Mouse (Mus musculus) forebrain, embryonic 11.5 days (tissue): ENCODE results near the gene Slc25a28. TPM values are rescaled to one million over a fixed set of nuclear protein-coding genes. Genes with fewer than 3 reads are reported as not detected.

Experiments used
- ATAC-seq: fragments of 200-750 bp; cut with Nextera tagmentation; replicated peaks from 2 replicates; pipeline ENCODE4 v1.8.0; 2017; ENCODE audit warnings: moderate TSS enrichment; ENCODE audit not compliant: low FRiP score
- DNase-seq: peaks from one replicate; pipeline ENCODE4 v3.0.0-alpha.2; 2017; ENCODE audit warnings: low spot score
- H3K27ac ChIP-seq: fragments of 300-500 bp; sonication (generic); 2 replicates; pipeline ENCODE4 v1.5.1; 2014; ENCODE audit warnings: low read depth, low read length
- H3K27me3 ChIP-seq: fragments of 300-500 bp; sonication (generic); 2 replicates; pipeline ENCODE4 v1.6.1; 2014; ENCODE audit warnings: mild to moderate bottlenecking, low read length, mixed read lengths; ENCODE audit not compliant: control insufficient read depth, insufficient read depth
- H3K36me3 ChIP-seq: fragments of 300-500 bp; sonication (generic); 2 replicates; pipeline ENCODE4 v1.6.1; 2014; ENCODE audit warnings: mild to moderate bottlenecking, low read length, moderate library complexity, mixed read lengths; ENCODE audit not compliant: control insufficient read depth, insufficient read depth
- H3K4me1 ChIP-seq: fragments of 300-500 bp; sonication (generic); replicated peaks from 2 replicates; pipeline ENCODE4 v1.6.1; 2014; ENCODE audit warnings: low read length, mixed read lengths; ENCODE audit not compliant: control insufficient read depth, insufficient read depth
- H3K4me2 ChIP-seq: fragments of 300-500 bp; sonication (generic); 2 replicates; pipeline ENCODE4 v1.6.1; 2014; ENCODE audit warnings: low read depth, mild to moderate bottlenecking, low read length, moderate library complexity, mixed read lengths; ENCODE audit not compliant: severe bottlenecking
- H3K4me3 ChIP-seq: fragments of 300-500 bp; sonication (generic); 2 replicates; pipeline ENCODE4 v1.5.1; 2014; ENCODE audit warnings: low read depth, low read length
- H3K9ac ChIP-seq: fragments of 300-500 bp; sonication (generic); 2 replicates; pipeline ENCODE4 v1.6.1; 2014; ENCODE audit warnings: low read length
- H3K9me3 ChIP-seq: fragments of 300-500 bp; sonication (generic); 2 replicates; pipeline ENCODE4 v1.6.1; 2016; ENCODE audit warnings: low read length, mixed read lengths; ENCODE audit not compliant: control insufficient read depth
- WGBS: fragments of 180-500 bp; shearing (Covaris S2); extraction: QIAGEN DNeasy Blood & Tissue Kit; methylation state at CpG from one replicate; pipeline ENCODE4 v1.1.7; 2014; 5-methylcytosine and 5-hydroxymethylcytosine counted together
- polyA plus RNA-seq: library from polyadenylated mRNA; unstranded; fragments of >200 nt; fragmentation: Nextera tagmentation; extraction: Ambion mirVana; gene quantifications from 2 replicates; pipeline ENCODE4 v1.2.1, GENCODE M21; 2014

Slc25a28 gene
- polyA plus RNA-seq, 1 experiment from 2014 or later: 12.6 TPM

- ATAC-seq: no peak
- Histone ChIP-seq H3K27me3 (no peaks in the 10 kb centered on the region), H3K4me2 (no peak overlapping the region), H3K36me3 (no peaks in the 10 kb centered on the region), H3K27ac (no peak overlapping the region), H3K9ac (no peak overlapping the region), H3K4me1 (0 out of 2 replicates have a peak, but pooled peaks cover 2% of the 10 kb centered on the region), H3K4me3 (no peak overlapping the region), H3K9me3 (no peaks in the 10 kb centered on the region)
- no peak for DNase-seq
- 88% methylated on average over 6 of the region's 6 CpGs for WGBS
Observed at GRCm38 (mm10) chr19:43659632-43660031, 15.0 kb downstream of the Slc25a28 start.

GRCm38 (mm10) chr19:43655735-43656492 is 18.8 kb downstream of the Slc25a28 start:
- Histone ChIP-seq H3K9me3 (no peaks in the 10 kb centered on the region), H3K4me3 (no peak overlapping the region), H3K36me3 (no peaks in the 10 kb centered on the region), H3K4me1 (no peaks in the 10 kb centered on the region), H3K27me3 (no peaks in the 10 kb centered on the region), H3K27ac (no peak overlapping the region), H3K9ac (no peak overlapping the region), H3K4me2 (no peak overlapping the region)
- WGBS: 36% methylated on average over 11 of the region's 11 CpGs
- DNase-seq: peak; percentile 87
- no peak for ATAC-seq

GRCm38 (mm10) chr19:43651241-43651785 is 23.4 kb downstream of the Slc25a28 start:
- Histone ChIP-seq H3K9me3 (no peaks in the 10 kb centered on the region), H3K4me2 (no peak overlapping the region), H3K27ac (no peak overlapping the region), H3K4me3 (no peak overlapping the region), H3K4me1 (no peaks in the 10 kb centered on the region), H3K27me3 (no peaks in the 10 kb centered on the region), H3K36me3 (no peaks in the 10 kb centered on the region), H3K9ac (no peak overlapping the region)
- whole genome bisulfite sequencing: 69% methylated on average over 8 of the region's 8 CpGs
- DNase-seq (no peak), ATAC-seq (no peak)

- Histone ChIP-seq H3K27ac (no peak overlapping the region), H3K27me3 (no peaks in the 10 kb centered on the region), H3K4me1 (no peaks in the 10 kb centered on the region), H3K4me3 (no peak overlapping the region), H3K4me2 (no peak overlapping the region), H3K9me3 (no peaks in the 10 kb centered on the region), H3K36me3 (no peaks in the 10 kb centered on the region), H3K9ac (no peak overlapping the region)
- WGBS: 93% methylated on average over 4 of the region's 4 CpGs
- DNase-seq (no peak), ATAC-seq (no peak)
Observed at GRCm38 (mm10) chr19:43648343-43648742, 26.3 kb downstream of the Slc25a28 start.

- Histone ChIP-seq H3K4me3 (no peak overlapping the region), H3K9me3 (no peaks in the 10 kb centered on the region), H3K9ac (no peak overlapping the region), H3K4me1 (no peaks in the 10 kb centered on the region), H3K36me3 (no peaks in the 10 kb centered on the region), H3K4me2 (no peak overlapping the region), H3K27me3 (no peaks in the 10 kb centered on the region), H3K27ac (no peak overlapping the region)
- no peak for DNase-seq
- ATAC-seq: no peak
- 88% methylated on average over 9 of the region's 9 CpGs for WGBS
Observed at GRCm38 (mm10) chr19:43647261-43647660, 27.4 kb downstream of the Slc25a28 start.

GRCm38 (mm10) chr19:43646852-43647251 is 27.8 kb downstream of the Slc25a28 start:
- no peak overlapping the region for H3K4me3 ChIP-seq
- no peaks in the 10 kb centered on the region for H3K9me3 ChIP-seq
- DNase-seq (no peak), ATAC-seq (no peak)
- no peak overlapping the region for H3K9ac ChIP-seq
- H3K36me3 ChIP-seq: no peaks in the 10 kb centered on the region
- no peak overlapping the region for H3K27ac ChIP-seq
- no peaks in the 10 kb centered on the region for H3K27me3 ChIP-seq
- no peaks in the 10 kb centered on the region for H3K4me1 ChIP-seq
- 62% methylated on average over 7 of the region's 7 CpGs for WGBS
- H3K4me2 ChIP-seq: no peak overlapping the region

- Histone ChIP-seq H3K27ac (no peak overlapping the region), H3K4me3 (no peak overlapping the region), H3K9ac (no peak overlapping the region), H3K9me3 (no peaks in the 10 kb centered on the region), H3K36me3 (no peaks in the 10 kb centered on the region), H3K27me3 (no peaks in the 10 kb centered on the region), H3K4me1 (no peaks in the 10 kb centered on the region), H3K4me2 (no peak overlapping the region)
- ATAC-seq (no peak), DNase-seq (no peak)
- 92% methylated on average over 9 of the region's 9 CpGs for WGBS
Observed at GRCm38 (mm10) chr19:43645508-43645907, 29.2 kb downstream of the Slc25a28 start.

GRCm38 (mm10) chr19:43642843-43643242 is 31.8 kb downstream of the Slc25a28 start:
- Histone ChIP-seq H3K9ac (no peak overlapping the region), H3K4me2 (no peak overlapping the region), H3K27me3 (no peaks in the 10 kb centered on the region), H3K4me1 (no peaks in the 10 kb centered on the region), H3K9me3 (no peaks in the 10 kb centered on the region), H3K4me3 (no peak overlapping the region), H3K27ac (no peak overlapping the region), H3K36me3 (no peaks in the 10 kb centered on the region)
- 92% methylated on average over 9 of the region's 9 CpGs for WGBS
- DNase-seq (no peak), ATAC-seq (no peak)

GRCm38 (mm10) chr19:43641833-43642232 is 32.8 kb downstream of the Slc25a28 start:
- no peak overlapping the region for H3K9ac ChIP-seq
- 75% methylated on average over 11 of the region's 11 CpGs for WGBS
- no peak overlapping the region for H3K4me2 ChIP-seq
- H3K9me3 ChIP-seq: no peaks in the 10 kb centered on the region
- H3K4me3 ChIP-seq: no peak overlapping the region
- DNase-seq (no peak), ATAC-seq (no peak)
- H3K27me3 ChIP-seq: no peaks in the 10 kb centered on the region
- H3K4me1 ChIP-seq: no peaks in the 10 kb centered on the region
- no peak overlapping the region for H3K27ac ChIP-seq
- no peaks in the 10 kb centered on the region for H3K36me3 ChIP-seq
